Mouse (Mus musculus) lung, embryonic 15.5 days (tissue): Measurements from ENCODE around the gene Rbbp8nl. TPM values are rescaled to one million over a fixed set of nuclear protein-coding genes. Genes with fewer than 3 reads are reported as not detected.

Experiments used
- ATAC-seq: fragments of 200-750 bp; cut with Nextera tagmentation; 2 replicates; pipeline ENCODE4 v1.8.0; 2017; ENCODE audit warnings: moderate number of reproducible peaks, borderline replicate concordance; ENCODE audit not compliant: low FRiP score, low TSS enrichment; ENCODE audit errors: extremely low read depth
- H3K27ac ChIP-seq: fragments of 300-500 bp; sonication (generic); 2 replicates; pipeline ENCODE4 v1.5.1; 2015; ENCODE audit warnings: moderate library complexity, mild to moderate bottlenecking, inconsistent platforms
- H3K27me3 ChIP-seq: fragments of 300-500 bp; sonication (generic); 2 replicates; pipeline ENCODE4 v1.6.1; 2015; ENCODE audit warnings: inconsistent platforms
- H3K36me3 ChIP-seq: fragments of 300-500 bp; sonication (generic); 2 replicates; pipeline ENCODE4 v1.6.1; 2015; ENCODE audit warnings: inconsistent platforms
- H3K4me1 ChIP-seq: fragments of 300-500 bp; sonication (generic); 2 replicates; pipeline ENCODE4 v1.6.1; 2015; ENCODE audit warnings: inconsistent platforms
- H3K4me2 ChIP-seq: fragments of 300-500 bp; sonication (generic); 2 replicates; pipeline ENCODE4 v1.6.1; 2015; ENCODE audit warnings: inconsistent platforms, mild to moderate bottlenecking, moderate library complexity
- H3K4me3 ChIP-seq: fragments of 300-500 bp; sonication (generic); 2 replicates; pipeline ENCODE4 v1.5.1; 2015; ENCODE audit warnings: mild to moderate bottlenecking, inconsistent platforms
- H3K9ac ChIP-seq: fragments of 300-500 bp; sonication (generic); 2 replicates; pipeline ENCODE4 v1.6.1; 2015; ENCODE audit warnings: inconsistent platforms
- H3K9me3 ChIP-seq: fragments of 300-500 bp; sonication (generic); 2 replicates; pipeline ENCODE4 v1.6.1; 2016; ENCODE audit warnings: inconsistent platforms
- WGBS: fragments of 180-500 bp; shearing (Covaris S2); methylation state at CpG from one replicate; pipeline ENCODE4 v1.1.7; 2015; 5-methylcytosine and 5-hydroxymethylcytosine counted together
- polyA plus RNA-seq: library from polyadenylated mRNA; unstranded; fragments of >200 nt; fragmentation: Nextera tagmentation; extraction: Ambion mirVana; gene quantifications from 2 replicates; pipeline ENCODE4 v1.2.1, GENCODE M21; 2015

Rbbp8nl gene
- polyA plus RNA-seq, 1 experiment from 2014 or later: 3.1 TPM

DNA sequence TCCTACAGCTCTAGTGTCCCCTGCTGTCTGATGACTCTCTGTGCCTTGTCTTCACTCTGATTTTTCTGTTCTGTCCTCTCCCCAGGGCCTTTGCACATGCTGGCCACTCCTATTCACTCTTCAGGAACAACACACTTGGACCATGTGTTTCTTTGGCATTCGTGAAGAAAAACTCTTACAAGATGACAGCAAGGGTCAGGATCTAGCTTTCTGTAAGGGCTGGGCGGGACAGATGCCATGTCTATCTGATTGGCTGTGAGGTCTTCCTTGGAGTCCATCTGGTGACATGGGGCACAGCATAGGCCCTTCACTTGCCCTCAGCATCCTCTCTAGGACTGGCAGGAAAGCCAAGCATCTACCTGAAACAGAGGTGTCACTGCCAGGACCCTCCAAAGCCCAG lies 16.3 kb upstream of the Rbbp8nl start:
- Histone ChIP-seq H3K9me3 (no peaks in the 10 kb centered on the region), H3K27ac (peak overlapping the region; percentile 91), H3K4me3 (no peak overlapping the region), H3K36me3 (no peaks in the 10 kb centered on the region), H3K4me2 (no peak overlapping the region), H3K27me3 (no peaks in the 10 kb centered on the region), H3K9ac (no peak overlapping the region), H3K4me1 (peaks cover 50% of the 10 kb centered on the region)
- WGBS: 50% methylated on average over 2 of the region's 2 CpGs
- no peak for ATAC-seq

DNA sequence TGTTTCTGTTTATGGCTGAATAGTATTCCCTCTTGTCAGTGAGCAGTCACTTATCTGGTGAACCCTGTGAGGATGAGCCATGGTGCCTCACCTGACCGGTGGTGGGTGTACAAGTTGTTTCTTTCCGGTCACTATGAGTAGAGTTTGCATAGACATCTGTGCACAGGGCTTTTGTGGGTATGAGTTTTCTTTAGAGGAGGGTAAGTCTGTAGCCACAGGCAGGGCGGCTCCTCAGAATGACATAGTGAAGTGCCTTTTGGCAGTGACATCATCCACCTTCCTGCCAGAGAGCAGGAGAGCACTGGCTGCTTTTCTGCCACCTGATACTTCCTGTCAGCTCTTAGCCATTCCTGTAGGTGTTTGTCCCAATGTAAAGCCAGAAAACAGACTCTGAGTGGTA lies 15.8 kb upstream of the Rbbp8nl start:
- no peak for ATAC-seq
- WGBS: 65% methylated on average over 3 of the region's 3 CpGs
- Histone ChIP-seq H3K9me3 (no peaks in the 10 kb centered on the region), H3K36me3 (no peaks in the 10 kb centered on the region), H3K9ac (no peak overlapping the region), H3K27ac (peak overlapping the region; percentile 91), H3K4me3 (no peak overlapping the region), H3K27me3 (no peaks in the 10 kb centered on the region), H3K4me1 (peaks cover 55% of the 10 kb centered on the region), H3K4me2 (no peak overlapping the region)

DNA sequence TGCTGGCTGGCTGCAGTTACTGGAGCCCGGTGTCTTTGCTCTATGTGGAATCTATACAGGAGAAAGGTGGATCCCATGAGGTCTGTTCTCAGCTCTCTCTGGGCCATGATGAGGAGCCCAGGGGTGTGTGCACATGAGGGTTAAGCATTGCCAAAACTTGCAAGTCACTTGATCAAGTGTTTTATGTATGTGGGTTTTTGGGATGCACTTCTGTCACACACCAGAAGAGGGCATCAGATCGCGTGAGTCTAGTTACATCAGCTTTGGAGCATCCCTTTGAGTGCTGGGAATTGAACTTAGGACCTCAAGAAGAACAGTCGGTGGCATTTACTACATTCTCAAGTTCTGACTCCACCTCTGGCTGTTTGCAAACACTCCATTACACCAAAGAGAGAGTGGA lies 14.9 kb upstream of the Rbbp8nl start:
- ATAC-seq: no peak
- Histone ChIP-seq H3K4me1 (peaks cover 63% of the 10 kb centered on the region), H3K9me3 (no peaks in the 10 kb centered on the region), H3K4me2 (no peak overlapping the region), H3K9ac (no peak overlapping the region), H3K36me3 (no peaks in the 10 kb centered on the region), H3K27me3 (no peaks in the 10 kb centered on the region), H3K27ac (peak overlapping the region; percentile 91), H3K4me3 (no peak overlapping the region)
- 23% methylated on average over 4 of the region's 4 CpGs for WGBS

DNA sequence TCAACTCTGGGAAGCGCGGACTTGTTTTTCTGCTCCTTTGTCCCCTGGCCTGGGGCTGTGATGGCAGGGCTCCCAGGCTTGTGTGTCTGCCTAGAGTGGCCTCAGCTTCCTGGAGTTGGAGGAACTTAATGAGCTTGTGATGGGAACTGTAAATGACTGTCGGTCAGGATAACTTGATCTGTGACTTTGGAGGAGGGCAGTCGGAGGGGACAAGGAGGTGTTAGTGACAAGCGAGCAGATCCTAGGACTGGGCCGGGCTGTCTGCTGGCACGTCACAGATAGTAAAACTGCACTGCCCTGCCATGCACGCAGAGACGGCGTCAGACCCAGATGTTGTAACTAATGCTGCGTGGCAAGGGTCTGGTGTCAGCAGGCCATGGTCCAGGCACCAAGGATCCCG lies 13.8 kb upstream of the Rbbp8nl start:
- peak; percentile 87 for ATAC-seq
- Histone ChIP-seq H3K9ac (no peak overlapping the region), H3K4me3 (no peak overlapping the region), H3K4me1 (peaks cover 61% of the 10 kb centered on the region), H3K36me3 (no peaks in the 10 kb centered on the region), H3K9me3 (no peaks in the 10 kb centered on the region), H3K27ac (peak overlapping the region; percentile 91), H3K27me3 (no peaks in the 10 kb centered on the region), H3K4me2 (no peak overlapping the region)
- 33% methylated on average over 12 of the region's 12 CpGs for WGBS

DNA sequence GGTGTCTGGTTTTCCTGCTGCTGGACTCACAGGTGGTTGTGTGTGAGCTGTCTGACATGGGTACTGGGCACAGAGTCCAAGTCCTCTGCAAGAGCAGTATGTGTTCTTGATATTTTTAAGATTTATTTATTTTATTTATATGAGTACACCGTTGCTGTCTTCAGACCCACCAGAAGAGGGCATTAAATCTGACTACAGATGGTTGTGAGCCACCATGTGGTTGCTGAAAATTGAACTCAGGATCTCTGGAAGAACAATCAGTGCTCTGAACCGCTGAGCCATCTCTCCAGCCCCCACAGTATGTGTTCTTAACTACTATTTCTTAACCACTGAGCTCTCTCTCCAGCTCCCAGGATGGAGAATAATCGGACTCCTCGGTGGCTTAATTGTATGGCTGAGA lies 12.5 kb upstream of the Rbbp8nl start:
- no peaks in the 10 kb centered on the region for H3K9me3 ChIP-seq
- no peaks in the 10 kb centered on the region for H3K36me3 ChIP-seq
- no peak overlapping the region for H3K4me3 ChIP-seq
- no peaks in the 10 kb centered on the region for H3K27me3 ChIP-seq
- H3K27ac ChIP-seq: peak overlapping the region; percentile 91; the same call in 1 of the 2 replicates
- no peak for ATAC-seq
- WGBS: 73% methylated on average over 4 of the region's 4 CpGs
- H3K4me1 ChIP-seq: peaks cover 52% of the 10 kb centered on the region
- no peak overlapping the region for H3K4me2 ChIP-seq
- H3K9ac ChIP-seq: no peak overlapping the region

DNA sequence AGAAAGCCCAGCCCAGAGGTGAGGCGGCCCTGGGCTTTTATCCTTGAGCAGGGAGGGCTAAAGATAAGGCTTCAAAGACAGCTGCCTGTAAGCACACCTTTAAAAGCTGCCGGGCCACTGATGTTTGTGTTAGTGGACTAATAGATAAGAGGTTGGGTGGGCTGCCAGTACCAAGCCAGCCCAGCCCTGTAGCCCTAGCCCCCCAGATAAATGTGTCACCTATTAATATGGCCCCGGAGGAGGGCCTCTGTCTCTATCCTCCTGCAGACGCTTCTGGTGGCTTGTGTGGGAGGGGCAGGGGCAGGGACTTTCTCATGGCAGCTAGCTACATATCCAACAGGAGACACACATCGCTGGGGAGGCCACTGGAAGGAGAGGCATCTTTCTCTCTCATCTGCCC lies 11.1 kb upstream of the Rbbp8nl start:
- Histone ChIP-seq H3K9me3 (no peaks in the 10 kb centered on the region), H3K4me2 (no peak overlapping the region), H3K4me3 (no peak overlapping the region), H3K36me3 (no peaks in the 10 kb centered on the region), H3K27ac (no peak overlapping the region), H3K27me3 (no peaks in the 10 kb centered on the region), H3K4me1 (peaks cover 42% of the 10 kb centered on the region), H3K9ac (no peak overlapping the region)
- 18% methylated on average over 5 of the region's 5 CpGs for WGBS
- no peak for ATAC-seq

DNA sequence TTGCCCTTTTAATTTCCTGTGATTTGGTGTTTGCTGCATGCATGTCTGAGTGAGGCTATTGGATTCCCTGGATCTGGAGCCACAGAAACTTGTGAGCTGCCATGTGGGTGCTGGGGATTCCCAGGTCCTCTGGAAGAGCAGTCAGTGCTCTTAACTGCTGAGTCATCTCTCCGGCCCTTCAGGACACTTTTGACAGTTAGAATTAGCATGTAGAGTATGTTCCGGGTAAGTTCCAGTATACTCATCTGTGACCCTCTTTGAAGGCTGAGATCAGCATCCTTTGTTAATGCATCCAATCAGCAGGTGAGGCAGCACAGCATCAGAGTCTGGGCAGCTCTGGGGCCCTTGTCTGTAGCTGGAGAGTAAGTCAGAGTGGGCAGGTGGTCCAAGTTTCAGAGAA lies 10.6 kb upstream of the Rbbp8nl start:
- H3K9ac ChIP-seq: no peak overlapping the region
- no peak overlapping the region for H3K4me2 ChIP-seq
- 35% methylated on average over 2 of the region's 2 CpGs for WGBS
- no peak for ATAC-seq
- no peak overlapping the region for H3K4me3 ChIP-seq
- no peaks in the 10 kb centered on the region for H3K36me3 ChIP-seq
- no peaks in the 10 kb centered on the region for H3K9me3 ChIP-seq
- peak overlapping the region; percentile 15; the same call in 1 of the 2 replicates for H3K27ac ChIP-seq
- peaks cover 38% of the 10 kb centered on the region for H3K4me1 ChIP-seq
- H3K27me3 ChIP-seq: no peaks in the 10 kb centered on the region

DNA sequence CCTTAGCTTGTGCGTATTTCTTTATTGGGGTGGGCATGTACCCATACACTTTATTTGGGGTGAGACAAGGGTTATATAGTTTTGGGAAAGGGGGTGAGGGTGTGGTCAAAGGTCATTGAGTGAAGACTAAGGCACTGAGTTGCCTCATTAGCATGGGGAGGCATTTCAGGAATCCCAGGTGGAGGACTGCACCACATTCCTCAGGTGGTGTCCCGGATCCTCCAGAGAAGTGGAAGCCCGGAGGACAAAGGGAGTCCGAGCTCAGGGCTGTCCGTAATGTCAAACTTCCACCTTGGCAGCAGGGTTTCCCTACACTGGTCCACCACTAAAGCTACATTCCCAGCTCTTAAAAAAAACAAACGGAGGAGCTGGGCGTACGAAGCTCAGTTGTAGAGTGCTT lies 3.2 kb upstream of the Rbbp8nl start:
- Histone ChIP-seq H3K27ac (peak overlapping the region; percentile 61), H3K4me1 (peaks cover 44% of the 10 kb centered on the region), H3K4me3 (no peak overlapping the region), H3K36me3 (no peaks in the 10 kb centered on the region), H3K27me3 (no peaks in the 10 kb centered on the region), H3K9me3 (no peaks in the 10 kb centered on the region), H3K9ac (no peak overlapping the region), H3K4me2 (no peak overlapping the region)
- WGBS: 36% methylated on average over 8 of the region's 8 CpGs
- peak; percentile 9; the same call in 1 of the 2 replicates for ATAC-seq

DNA sequence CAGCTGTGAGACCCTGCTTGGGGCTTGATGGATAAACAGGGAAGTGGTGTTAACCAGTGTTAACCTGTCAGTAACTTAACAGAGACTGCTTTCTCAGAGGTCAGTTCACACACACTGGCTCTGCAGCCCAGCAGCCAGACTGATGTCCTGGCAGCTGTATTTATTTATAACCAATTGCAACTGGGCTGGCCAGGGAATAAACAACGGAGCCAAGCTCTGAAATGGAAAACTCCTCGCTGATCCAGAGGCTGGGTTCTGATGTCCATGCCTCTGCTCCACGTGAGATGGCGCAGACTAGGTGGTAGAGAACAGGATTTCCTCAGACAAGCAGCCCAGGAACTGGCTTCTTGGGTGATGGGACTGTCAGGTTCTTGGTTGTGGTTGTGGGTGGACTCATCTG lies 2.3 kb upstream of the Rbbp8nl start:
- Histone ChIP-seq H3K4me3 (no peak overlapping the region), H3K9me3 (no peaks in the 10 kb centered on the region), H3K4me2 (no peak overlapping the region), H3K36me3 (no peaks in the 10 kb centered on the region), H3K9ac (no peak overlapping the region), H3K4me1 (peaks cover 45% of the 10 kb centered on the region), H3K27ac (peak overlapping the region; percentile 69), H3K27me3 (no peaks in the 10 kb centered on the region)
- 25% methylated on average over 4 of the region's 4 CpGs for WGBS
- no peak for ATAC-seq

DNA sequence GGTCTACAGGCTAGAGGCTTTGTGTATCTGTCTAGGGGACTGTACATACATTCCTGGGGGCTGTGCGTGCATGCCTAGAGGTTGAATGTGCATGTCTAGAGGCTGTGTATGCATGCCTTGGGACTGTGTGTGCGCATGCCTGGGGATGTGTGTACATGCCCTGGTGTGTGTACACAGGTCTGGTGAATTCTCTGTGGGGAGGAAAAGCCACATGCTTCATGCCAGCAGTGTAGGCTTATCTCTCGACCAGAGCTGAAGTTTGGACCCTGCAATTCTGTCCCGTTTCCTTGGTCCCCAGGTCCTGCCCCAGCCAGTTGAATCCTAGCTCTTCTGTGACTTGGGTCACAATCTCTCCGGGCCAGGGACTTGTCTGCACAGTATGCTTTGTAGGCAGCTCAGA lies 1.9 kb upstream of the Rbbp8nl start:
- 50% methylated on average over 5 of the region's 5 CpGs for WGBS
- Histone ChIP-seq H3K4me1 (peaks cover 50% of the 10 kb centered on the region), H3K4me3 (no peak overlapping the region), H3K9ac (no peak overlapping the region), H3K36me3 (no peaks in the 10 kb centered on the region), H3K4me2 (no peak overlapping the region), H3K27me3 (no peaks in the 10 kb centered on the region), H3K27ac (peak overlapping the region; percentile 69), H3K9me3 (no peaks in the 10 kb centered on the region)
- ATAC-seq: no peak

DNA sequence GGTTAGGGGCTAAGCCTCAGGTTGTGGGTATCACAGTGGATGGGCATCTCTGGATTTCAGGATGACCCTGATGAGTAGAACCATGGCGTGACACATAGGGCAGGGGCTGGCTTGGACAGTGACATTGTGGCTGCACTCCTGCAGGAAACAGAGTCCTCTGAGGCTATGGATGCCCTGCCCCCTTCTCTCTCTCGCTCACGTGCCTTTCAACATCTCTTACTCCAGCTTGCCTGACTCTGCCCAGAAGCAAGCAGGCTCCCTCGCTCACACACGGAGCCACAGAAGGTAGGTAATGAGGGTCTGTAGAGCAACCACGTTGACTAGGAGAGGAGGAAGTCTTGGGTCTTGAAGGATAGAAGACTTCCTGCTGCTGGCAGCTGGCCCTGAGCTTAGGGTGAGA lies 824 bp upstream of the Rbbp8nl start:
- Histone ChIP-seq H3K4me1 (peaks cover 50% of the 10 kb centered on the region), H3K4me3 (no peak overlapping the region), H3K36me3 (no peaks in the 10 kb centered on the region), H3K9ac (no peak overlapping the region), H3K9me3 (no peaks in the 10 kb centered on the region), H3K27ac (peak overlapping the region; percentile 91), H3K27me3 (no peaks in the 10 kb centered on the region), H3K4me2 (no peak overlapping the region)
- WGBS: 45% methylated on average over 6 of the region's 6 CpGs
- ATAC-seq: no peak

DNA sequence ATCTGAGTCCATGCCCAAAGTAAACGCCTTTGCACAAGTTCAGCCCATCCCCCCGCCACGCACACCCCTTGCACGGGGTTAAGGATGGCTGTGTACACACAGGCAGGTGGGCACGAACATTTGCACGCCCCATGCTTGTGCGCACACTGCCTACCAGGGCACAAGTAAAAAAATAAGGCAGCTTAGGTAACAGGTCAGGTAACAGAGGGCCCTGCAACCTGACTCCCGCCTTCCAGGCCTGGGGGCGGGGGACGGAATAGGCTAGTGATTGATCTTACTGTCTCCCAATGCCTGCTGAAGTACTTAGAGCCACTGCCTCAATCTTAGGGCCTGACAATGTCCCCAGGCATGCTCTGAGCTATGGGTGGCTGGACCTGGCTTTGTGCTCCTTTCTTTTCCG lies 713 bp downstream of the Rbbp8nl start:
- 44% methylated on average over 11 of the region's 11 CpGs for WGBS
- Histone ChIP-seq H3K4me1 (peaks cover 50% of the 10 kb centered on the region), H3K4me2 (peak overlapping the region; percentile 43), H3K27ac (peak overlapping the region; percentile 91), H3K27me3 (no peaks in the 10 kb centered on the region; the same call in 1 of the 2 replicates), H3K9me3 (no peaks in the 10 kb centered on the region), H3K36me3 (no peaks in the 10 kb centered on the region), H3K4me3 (peak overlapping the region; percentile 25), H3K9ac (no peak overlapping the region)
- ATAC-seq: no peak

DNA sequence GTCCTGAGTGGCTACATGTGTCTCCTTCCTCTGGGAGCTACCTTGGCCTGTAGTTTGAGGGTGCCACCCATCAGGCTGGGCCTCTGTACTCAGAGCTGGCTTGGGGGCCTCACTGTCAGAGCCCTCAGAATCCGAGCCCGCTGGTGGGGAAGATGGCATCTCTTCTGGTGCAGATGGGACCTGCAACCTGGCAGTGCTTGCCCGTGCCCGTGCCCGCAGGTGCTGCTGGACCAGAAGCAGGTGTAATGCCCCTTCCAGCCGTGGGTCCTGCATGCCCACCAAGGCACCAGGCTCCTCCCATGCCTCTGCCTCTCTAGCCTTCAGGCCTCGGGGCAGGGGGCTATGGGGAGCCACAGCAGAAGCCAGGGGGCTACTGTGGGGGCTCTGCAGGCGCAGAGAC lies 10.4 kb downstream of the Rbbp8nl start:
- WGBS: 79% methylated on average over 8 of the region's 8 CpGs
- ATAC-seq: no peak
- Histone ChIP-seq H3K36me3 (no peaks in the 10 kb centered on the region), H3K27me3 (no peaks in the 10 kb centered on the region), H3K4me2 (no peak overlapping the region), H3K9ac (no peak overlapping the region), H3K27ac (no peak overlapping the region), H3K4me1 (peaks cover 33% of the 10 kb centered on the region), H3K9me3 (no peaks in the 10 kb centered on the region), H3K4me3 (no peak overlapping the region)
